Comparison of ENCODE assay signal across 19 mouse cellular contexts in genomic region chr1:56897492-56898180, GRCm38 (mm10).
A peak's percentile ranks its signal among the peaks of the same experiment; 100 is the strongest.
DNase-seq lines count a peak whose midpoint lies in the region; ATAC-seq and TF ChIP-seq lines count a peak whose summit lies in the region.
"Had no signal": no experiment of that assay in that cellular context is flagged by ENCODE, and none has a peak within 500 bp of the region (broad histone marks: within the 10 kb centered on the region; RNA-seq: fewer than 3 reads in every experiment).

No protein-coding gene starts in this region.

- DNase-seq in heart, adult 11 months = peak; percentile 84
- DNase-seq in heart, adult 18-20 months = no peak
- DNase-seq in kidney, postnatal 0 days (ENCODE audit: low spot score) = peak; percentile 11
- peak; percentile 88 for DNase-seq in lung, postnatal 0 days (ENCODE audit: low spot score)
- DNase-seq in left cerebral cortex, postnatal 36 days (ENCODE audit: low spot score in 2 of 2) = no peak
- DNase-seq in hindbrain, embryonic 11.5 days (ENCODE audit: low spot score) = no peak
- DNase-seq in layer of hippocampus, postnatal 10 days (ENCODE audit: low spot score in 2 of 2) = no peak
- DNase-seq in thymus, postnatal 10 days (ENCODE audit: low spot score in 2 of 2) = no peak
- DNase-seq: adrenal gland, postnatal 14 days; cerebellum, adult 18-20 months; gastrocnemius, postnatal 36 days; heart, postnatal 14 days; liver; thymus, postnatal 4 days had no signal

- H3K9ac ChIP-seq in kidney, postnatal 0 days (ENCODE audit: low read depth, low read length) = no peak overlapping the region
- no peak overlapping the region for H3K9ac ChIP-seq in lung, postnatal 0 days (replicated peaks; ENCODE audit: low read depth)
- H3K9ac ChIP-seq in hindbrain, embryonic 11.5 days (ENCODE audit: low read depth, low read length) = no peak overlapping the region
- H3K9ac ChIP-seq: embryonic facial prominence, embryonic 13.5 days; hindbrain, embryonic 14.5 days; lung, embryonic 14.5 days; neural tube, embryonic 12.5 days had no signal

- H3K4me2 ChIP-seq in kidney, postnatal 0 days (ENCODE audit: low read length) = no peak overlapping the region
- H3K4me2 ChIP-seq in lung, postnatal 0 days (replicated peaks; ENCODE audit: low read depth, low read length) = no peak overlapping the region
- no peak overlapping the region for H3K4me2 ChIP-seq in hindbrain, embryonic 11.5 days (replicated peaks; ENCODE audit: low read depth, low read length)
- H3K4me2 ChIP-seq: embryonic facial prominence, embryonic 13.5 days; heart, embryonic 11.5 days; lung, embryonic 14.5 days had no signal

- H3K4me1 ChIP-seq in kidney, postnatal 0 days (replicated peaks; ENCODE audit: insufficient read depth, low read length) = no peaks in the 10 kb centered on the region
- no peaks in the 10 kb centered on the region for H3K4me1 ChIP-seq in lung, postnatal 0 days (ENCODE audit: insufficient read depth, low read depth, low read length)
- no peaks in the 10 kb centered on the region for H3K4me1 ChIP-seq in hindbrain, embryonic 11.5 days (replicated peaks; ENCODE audit: control insufficient read depth, insufficient read depth, low read length)
- H3K4me1 ChIP-seq: neural tube, embryonic 12.5 days had no signal

- H3K36me3 ChIP-seq in kidney, postnatal 0 days (ENCODE audit: insufficient read depth, low read length) = no peaks in the 10 kb centered on the region
- no peaks in the 10 kb centered on the region for H3K36me3 ChIP-seq in lung, postnatal 0 days (ENCODE audit: insufficient read depth, low read length)
- no peaks in the 10 kb centered on the region for H3K36me3 ChIP-seq in hindbrain, embryonic 11.5 days (ENCODE audit: control insufficient read depth, insufficient read depth, low read length)
- H3K36me3 ChIP-seq: neural tube, embryonic 12.5 days had no signal

- TF ChIP-seq EP300 in lung, postnatal 0 days (IDR thresholded peaks at IDR 0.05) = peak; percentile 73

- H3K4me3 ChIP-seq in kidney, postnatal 0 days (replicated peaks; ENCODE audit: low read depth, low read length) = no peak overlapping the region
- no peak overlapping the region for H3K4me3 ChIP-seq in lung, postnatal 0 days (ENCODE audit: low read depth, low read length)
- no peak overlapping the region for H3K4me3 ChIP-seq in hindbrain, embryonic 11.5 days (ENCODE audit: low read depth, low read length)
- H3K4me3 ChIP-seq: embryonic facial prominence, embryonic 13.5 days; neural tube, embryonic 12.5 days had no signal

- no peak for TF ChIP-seq CTCF in kidney, postnatal 0 days (IDR thresholded peaks at IDR 0.05; ENCODE audit: low read depth)
- 0 out of 2 replicates have a peak, but pooled peaks have one; percentile 9 for TF ChIP-seq CTCF in lung, postnatal 0 days (IDR thresholded peaks at IDR 0.05)

- H3K27ac ChIP-seq in kidney, postnatal 0 days = no peak overlapping the region
- H3K27ac ChIP-seq in lung, postnatal 0 days (ENCODE audit: low read length) = no peak overlapping the region
- no peak overlapping the region for H3K27ac ChIP-seq in hindbrain, embryonic 11.5 days (ENCODE audit: low read depth, low read length)
- H3K27ac ChIP-seq: embryonic facial prominence, embryonic 13.5 days; hindbrain, embryonic 14.5 days; neural tube, embryonic 12.5 days had no signal

- no peaks in the 10 kb centered on the region for H3K27me3 ChIP-seq in kidney, postnatal 0 days (ENCODE audit: insufficient read depth, low read length)
- no peaks in the 10 kb centered on the region for H3K27me3 ChIP-seq in lung, postnatal 0 days (replicated peaks; ENCODE audit: insufficient read depth, low read length)
- no peaks in the 10 kb centered on the region for H3K27me3 ChIP-seq in hindbrain, embryonic 11.5 days (ENCODE audit: control insufficient read depth, insufficient read depth, low read length)
- H3K27me3 ChIP-seq: neural tube, embryonic 12.5 days had no signal

- no peak for ATAC-seq in kidney, postnatal 0 days (replicated peaks; ENCODE audit: low FRiP score, low read depth)
- peak; percentile 86 for ATAC-seq in lung, postnatal 0 days
- no peak for ATAC-seq in hindbrain, embryonic 11.5 days (ENCODE audit: low FRiP score)

- H3K9me3 ChIP-seq in kidney, postnatal 0 days (replicated peaks; ENCODE audit: low read length) = no peaks in the 10 kb centered on the region
- H3K9me3 ChIP-seq in lung, postnatal 0 days (ENCODE audit: low read length) = no peaks in the 10 kb centered on the region
- no peaks in the 10 kb centered on the region for H3K9me3 ChIP-seq in hindbrain, embryonic 11.5 days (ENCODE audit: control insufficient read depth, low read length)
- H3K9me3 ChIP-seq: embryonic facial prominence, embryonic 13.5 days; neural tube, embryonic 12.5 days had no signal

- intact Hi-C loops in left cerebral cortex, postnatal 36 days (cut with DNase I) = no loop called here

- 80% methylated on average over 8 of the region's 8 CpGs for WGBS in kidney, postnatal 0 days
- WGBS in lung, postnatal 0 days = 84% methylated on average over 8 of the region's 8 CpGs
- WGBS in hindbrain, embryonic 11.5 days = 89% methylated on average over 8 of the region's 8 CpGs

Comparison
In these comparisons a context has a peak if more than half of its experiments do, and no peak if none do; other contexts are left out.
1. DNase-seq: peak in heart, adult 11 months (single experiment), kidney, postnatal 0 days (single experiment) and lung, postnatal 0 days (single experiment); none in heart, adult 18-20 months (0 of 2), left cerebral cortex, postnatal 36 days (0 of 2), hindbrain, embryonic 11.5 days (single experiment), layer of hippocampus, postnatal 10 days (0 of 2) and thymus, postnatal 10 days (0 of 2).